Mouse (Mus musculus) midbrain, embryonic 16.5 days (tissue): ENCODE data around the gene Fn1. TPM values are rescaled to one million over a fixed set of nuclear protein-coding genes. Genes with fewer than 3 reads are reported as not detected.
A peak's percentile ranks its signal among the peaks of the same experiment; 100 is the strongest.

ENCODE experiments used
- ATAC-seq: fragments of 200-750 bp; cut with Nextera tagmentation; 2 replicates; pipeline ENCODE4 v1.8.0; 2017; ENCODE audit warnings: moderate TSS enrichment
- H3K27ac ChIP-seq: fragments of 300-500 bp; sonication (generic); 2 replicates; pipeline ENCODE4 v1.5.1; 2014; ENCODE audit warnings: mild to moderate bottlenecking, low read length, mixed read lengths
- H3K27me3 ChIP-seq: fragments of 300-500 bp; sonication (generic); 2 replicates; pipeline ENCODE4 v1.6.1; 2014; ENCODE audit warnings: low read depth, low read length, mixed read lengths; ENCODE audit not compliant: control insufficient read depth, insufficient read depth
- H3K36me3 ChIP-seq: fragments of 300-500 bp; sonication (generic); 2 replicates; pipeline ENCODE4 v1.6.1; 2014; ENCODE audit warnings: mild to moderate bottlenecking, low read length, moderate library complexity, mixed read lengths; ENCODE audit not compliant: control insufficient read depth, insufficient read depth
- H3K4me1 ChIP-seq: fragments of 300-500 bp; sonication (generic); 2 replicates; pipeline ENCODE4 v1.6.1; 2014; ENCODE audit warnings: mild to moderate bottlenecking, low read length, mixed read lengths; ENCODE audit not compliant: control insufficient read depth, insufficient read depth
- H3K4me2 ChIP-seq: fragments of 300-500 bp; sonication (generic); 2 replicates; pipeline ENCODE4 v1.6.1; 2014; ENCODE audit warnings: mild to moderate bottlenecking, low read length, mixed read lengths
- H3K4me3 ChIP-seq: fragments of 300-500 bp; sonication (generic); 2 replicates; pipeline ENCODE4 v1.5.1; 2014; ENCODE audit warnings: low read depth, mild to moderate bottlenecking, low read length, moderate library complexity, mixed read lengths
- H3K9ac ChIP-seq: fragments of 300-500 bp; sonication (generic); 2 replicates; pipeline ENCODE4 v1.6.1; 2014; ENCODE audit warnings: low read depth, low read length, mixed read lengths
- H3K9me3 ChIP-seq: fragments of 300-500 bp; sonication (generic); replicated peaks from 2 replicates; pipeline ENCODE4 v1.6.1; 2014; ENCODE audit warnings: mild to moderate bottlenecking, low read length, mixed read lengths; ENCODE audit not compliant: control insufficient read depth, poor library complexity, severe bottlenecking
- WGBS: fragments of 180-500 bp; shearing (Covaris S2); extraction: QIAGEN DNeasy Blood & Tissue Kit; methylation state at CpG from one replicate; pipeline ENCODE4 v1.1.7; 2014; 5-methylcytosine and 5-hydroxymethylcytosine counted together
- polyA plus RNA-seq: library from polyadenylated mRNA; unstranded; fragments of >200 nt; fragmentation: Nextera tagmentation; extraction: Ambion mirVana; gene quantifications from 2 replicates; pipeline ENCODE4 v1.2.1, GENCODE M21; 2015

The Fn1 gene
- polyA plus RNA-seq, 1 experiment from 2014 or later, result 26.0 TPM

- Histone ChIP-seq H3K4me3 (no peak overlapping the region), H3K27ac (no peak overlapping the region), H3K27me3 (no peaks in the 10 kb centered on the region), H3K9me3 (0 out of 2 replicates have a peak, but pooled peaks cover 3% of the 10 kb centered on the region), H3K9ac (no peak overlapping the region), H3K4me1 (no peaks in the 10 kb centered on the region), H3K4me2 (no peak overlapping the region), H3K36me3 (peaks cover 26% of the 10 kb centered on the region)
- WGBS, result 94% methylated on average over 6 of the region's 6 CpGs
- no peak for ATAC-seq
These were observed 76.2 kb downstream of the Fn1 start for GRCm38 (mm10) chr1:71576837-71577236.

- Histone ChIP-seq H3K4me3 (no peak overlapping the region), H3K4me1 (no peaks in the 10 kb centered on the region), H3K36me3 (peaks cover 32% of the 10 kb centered on the region), H3K9me3 (0 out of 2 replicates have a peak, but pooled peaks cover 3% of the 10 kb centered on the region), H3K27me3 (no peaks in the 10 kb centered on the region), H3K9ac (no peak overlapping the region), H3K4me2 (no peak overlapping the region), H3K27ac (no peak overlapping the region)
- 79% methylated on average over 7 of the region's 7 CpGs for WGBS
- no peak for ATAC-seq
These were observed 77.0 kb downstream of the Fn1 start for GRCm38 (mm10) chr1:71575987-71576386.

- no peaks in the 10 kb centered on the region for H3K4me1 ChIP-seq
- H3K27ac ChIP-seq, result no peak overlapping the region
- WGBS, result 88% methylated on average over 4 of the region's 4 CpGs
- H3K4me3 ChIP-seq, result no peak overlapping the region
- H3K4me2 ChIP-seq, result no peak overlapping the region
- peaks cover 29% of the 10 kb centered on the region for H3K36me3 ChIP-seq
- ATAC-seq, result no peak
- H3K27me3 ChIP-seq, result no peaks in the 10 kb centered on the region
- no peaks in the 10 kb centered on the region for H3K9me3 ChIP-seq
- H3K9ac ChIP-seq, result no peak overlapping the region
These were observed 82.9 kb downstream of the Fn1 start for GRCm38 (mm10) chr1:71570116-71570515.

- no peak overlapping the region for H3K4me3 ChIP-seq
- no peak overlapping the region for H3K4me2 ChIP-seq
- no peak overlapping the region for H3K27ac ChIP-seq
- no peaks in the 10 kb centered on the region for H3K27me3 ChIP-seq
- WGBS, result 72% methylated on average over 16 of the region's 16 CpGs
- no peaks in the 10 kb centered on the region for H3K4me1 ChIP-seq
- peaks cover 38% of the 10 kb centered on the region for H3K36me3 ChIP-seq
- peak; percentile 56; the same call in 1 of the 2 replicates for ATAC-seq
- no peak overlapping the region for H3K9ac ChIP-seq
- no peaks in the 10 kb centered on the region for H3K9me3 ChIP-seq
These were observed 85.0 kb downstream of the Fn1 start for GRCm38 (mm10) chr1:71567884-71568605.

GRCm38 (mm10) chr1:71564291-71564690 is 88.7 kb downstream of the Fn1 start:
- peaks cover 35% of the 10 kb centered on the region for H3K36me3 ChIP-seq
- ATAC-seq, result no peak
- no peaks in the 10 kb centered on the region for H3K4me1 ChIP-seq
- H3K27ac ChIP-seq, result no peak overlapping the region
- no peak overlapping the region for H3K9ac ChIP-seq
- no peak overlapping the region for H3K4me2 ChIP-seq
- WGBS, result 94% methylated on average over 7 of the region's 7 CpGs
- no peaks in the 10 kb centered on the region for H3K9me3 ChIP-seq
- H3K27me3 ChIP-seq, result no peaks in the 10 kb centered on the region
- no peak overlapping the region for H3K4me3 ChIP-seq

GRCm38 (mm10) chr1:71560626-71561025 is 92.4 kb downstream of the Fn1 start:
- H3K27ac ChIP-seq, result no peak overlapping the region

GRCm38 (mm10) chr1:71556688-71557612 is 96.0 kb downstream of the Fn1 start, which contains the start of gene Atic:
Atic (plus strand) TSS chr1:71557150.
- WGBS, result under 1% methylated on average over 55 of the region's 55 CpGs
- Histone ChIP-seq H3K27ac (peak within 1 kb of the TSS; percentile 67), H3K36me3 (peaks cover 11% of the 10 kb centered on the region)

More at GRCm38 (mm10) chr1:71560626-71561025, 92.4 kb downstream of the Fn1 start:
- Histone ChIP-seq H3K4me2 (no peak overlapping the region), H3K4me3 (no peak overlapping the region), H3K27me3 (no peaks in the 10 kb centered on the region), H3K4me1 (peaks cover 2% of the 10 kb centered on the region; the same call in 1 of the 2 replicates), H3K9me3 (no peaks in the 10 kb centered on the region), H3K36me3 (peaks cover 25% of the 10 kb centered on the region), H3K9ac (no peak overlapping the region)
- WGBS, result 97% methylated on average over 4 of the region's 4 CpGs
- no peak for ATAC-seq

GRCm38 (mm10) chr1:71550626-71551195 is 102.3 kb downstream of the Fn1 start:
- WGBS, result 81% methylated on average over 10 of the region's 10 CpGs
- Histone ChIP-seq H3K27me3 (no peaks in the 10 kb centered on the region), H3K9me3 (no peaks in the 10 kb centered on the region), H3K4me1 (no peaks in the 10 kb centered on the region), H3K4me2 (no peak overlapping the region), H3K9ac (no peak overlapping the region), H3K27ac (no peak overlapping the region), H3K36me3 (no peaks in the 10 kb centered on the region), H3K4me3 (no peak overlapping the region)
- ATAC-seq, result no peak

More at GRCm38 (mm10) chr1:71556688-71557612, 96.0 kb downstream of the Fn1 start, which contains the start of gene Atic:
- Histone ChIP-seq H3K4me1 (peaks cover 2% of the 10 kb centered on the region; the same call in 1 of the 2 replicates), H3K9me3 (no peaks in the 10 kb centered on the region), H3K27me3 (no peaks in the 10 kb centered on the region), H3K9ac (peak within 1 kb of the TSS; percentile 68), H3K4me2 (peak within 1 kb of the TSS; percentile 92), H3K4me3 (peak within 1 kb of the TSS; percentile 59)
- peak; percentile 98 for ATAC-seq
